Mouse (Mus musculus): ENCODE data around the gene Kazn. TPM values are rescaled to one million over a fixed set of nuclear protein-coding genes. Genes with fewer than 3 reads are reported as not detected.

Kazn gene
- polyA plus RNA-seq, 1 experiment from 2014 or later, result 13.2 TPM

- no peaks in the 10 kb centered on the region for H3K36me3 ChIP-seq (ENCODE audit: control insufficient read depth, insufficient read depth, low read length)
- no peak for ATAC-seq (ENCODE audit: insufficient read depth, low FRiP score)
- peak overlapping the region; percentile 69 for H3K4me2 ChIP-seq (ENCODE audit: low read depth, low read length)
- H3K9ac ChIP-seq (ENCODE audit: low read length), result peak overlapping the region; percentile 47
- WGBS, result 64% methylated on average over 4 of the region's 4 CpGs
- H3K4me3 ChIP-seq (replicated peaks; ENCODE audit: low read length), result no peak overlapping the region
- H3K9me3 ChIP-seq (replicated peaks; ENCODE audit: control insufficient read depth, low read length), result no peaks in the 10 kb centered on the region
- H3K27me3 ChIP-seq (ENCODE audit: control insufficient read depth, insufficient read depth, low read length), result no peaks in the 10 kb centered on the region
- peaks cover 44% of the 10 kb centered on the region for H3K4me1 ChIP-seq (ENCODE audit: control insufficient read depth, insufficient read depth, low read length)
- peak overlapping the region; percentile 73; the same call in 1 of the 2 replicates for H3K27ac ChIP-seq (ENCODE audit: low read length)
These were observed 158.8 kb downstream of the Kazn start for GRCm38 (mm10) chr4:142080487-142080767.

- no peak overlapping the region for H3K27ac ChIP-seq (ENCODE audit: low read length)
- peaks cover 46% of the 10 kb centered on the region for H3K4me1 ChIP-seq (ENCODE audit: control insufficient read depth, insufficient read depth, low read length)
- H3K9me3 ChIP-seq (replicated peaks; ENCODE audit: control insufficient read depth, low read length), result no peaks in the 10 kb centered on the region
- WGBS, result 73% methylated on average over 14 of the region's 14 CpGs
- no peaks in the 10 kb centered on the region for H3K36me3 ChIP-seq (ENCODE audit: control insufficient read depth, insufficient read depth, low read length)
- no peak overlapping the region for H3K4me3 ChIP-seq (replicated peaks; ENCODE audit: low read length)
- H3K27me3 ChIP-seq (ENCODE audit: control insufficient read depth, insufficient read depth, low read length), result no peaks in the 10 kb centered on the region
- peak overlapping the region; percentile 47; the same call in 1 of the 2 replicates for H3K9ac ChIP-seq (ENCODE audit: low read length)
- ATAC-seq (ENCODE audit: insufficient read depth, low FRiP score), result no peak
- no peak overlapping the region for H3K4me2 ChIP-seq (ENCODE audit: low read depth, low read length)
These were observed 159.3 kb downstream of the Kazn start for GRCm38 (mm10) chr4:142079629-142080486.

DNA sequence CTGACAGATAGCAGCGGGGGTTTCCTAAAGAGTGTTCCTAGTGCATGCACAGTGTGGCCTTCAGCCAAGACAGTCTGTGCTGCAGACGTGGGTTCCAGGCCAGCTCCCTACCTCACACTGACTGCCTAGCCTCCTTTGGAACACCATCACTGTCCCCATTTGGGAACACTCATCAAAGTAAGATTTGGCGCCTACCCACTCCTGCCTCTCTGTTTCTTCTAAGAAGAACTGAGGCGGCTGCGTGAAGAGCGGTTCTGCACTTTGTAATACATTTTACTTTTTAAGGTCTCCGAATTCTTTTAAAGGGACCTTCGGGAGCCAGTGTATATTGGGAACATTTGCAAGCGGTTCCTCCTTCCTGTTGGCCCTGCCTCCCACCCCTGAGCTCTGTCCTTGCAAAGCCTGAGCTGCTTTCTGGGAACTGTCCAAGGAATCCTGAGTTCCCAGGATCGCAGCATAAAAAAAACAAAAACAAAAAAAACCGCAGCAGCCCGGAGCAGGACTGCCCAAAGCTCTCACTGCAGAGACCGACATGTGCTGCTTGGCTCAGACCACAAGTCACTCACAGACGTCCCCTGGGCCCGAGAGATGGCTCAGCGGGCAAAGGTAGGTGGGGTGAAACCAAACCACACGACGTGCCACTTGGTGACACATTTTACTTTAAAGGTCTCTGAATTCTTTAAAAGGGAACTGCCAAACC lies 161.5 kb downstream of the Kazn start:
- Histone ChIP-seq H3K4me2 (ENCODE audit: low read depth, low read length) (peak overlapping the region; percentile 39), H3K27ac (ENCODE audit: low read length) (peak overlapping the region; percentile 78), H3K36me3 (ENCODE audit: control insufficient read depth, insufficient read depth, low read length) (no peaks in the 10 kb centered on the region), H3K27me3 (ENCODE audit: control insufficient read depth, insufficient read depth, low read length) (no peaks in the 10 kb centered on the region), H3K4me1 (ENCODE audit: control insufficient read depth, insufficient read depth, low read length) (peaks cover 64% of the 10 kb centered on the region), H3K9ac (ENCODE audit: low read length) (peak overlapping the region; percentile 51; the same call in 1 of the 2 replicates), H3K9me3 (replicated peaks; ENCODE audit: control insufficient read depth, low read length) (no peaks in the 10 kb centered on the region), H3K4me3 (replicated peaks; ENCODE audit: low read length) (peak overlapping the region; percentile 17)
- WGBS, result 26% methylated on average over 18 of the region's 18 CpGs
- ATAC-seq (ENCODE audit: insufficient read depth, low FRiP score), result no peak; the same call in 1 of the 2 replicates

- no peaks in the 10 kb centered on the region for H3K9me3 ChIP-seq (replicated peaks; ENCODE audit: control insufficient read depth, low read length)
- H3K9ac ChIP-seq (ENCODE audit: low read length), result no peak overlapping the region
- peak overlapping the region; percentile 78; the same call in 1 of the 2 replicates for H3K27ac ChIP-seq (ENCODE audit: low read length)
- no peak overlapping the region for H3K4me3 ChIP-seq (replicated peaks; ENCODE audit: low read length)
- WGBS, result 45% methylated on average over 1 of the region's 1 CpGs
- ATAC-seq (ENCODE audit: insufficient read depth, low FRiP score), result no peak
- H3K36me3 ChIP-seq (ENCODE audit: control insufficient read depth, insufficient read depth, low read length), result no peaks in the 10 kb centered on the region
- peaks cover 64% of the 10 kb centered on the region for H3K4me1 ChIP-seq (ENCODE audit: control insufficient read depth, insufficient read depth, low read length)
- no peaks in the 10 kb centered on the region for H3K27me3 ChIP-seq (ENCODE audit: control insufficient read depth, insufficient read depth, low read length)
- H3K4me2 ChIP-seq (ENCODE audit: low read depth, low read length), result no peak overlapping the region
These were observed 162.3 kb downstream of the Kazn start for GRCm38 (mm10) chr4:142076883-142077282.

GRCm38 (mm10) chr4:142075931-142076330 lies 163.3 kb downstream of the Kazn start:
- H3K4me1 ChIP-seq (ENCODE audit: control insufficient read depth, insufficient read depth, low read length), result peaks cover 63% of the 10 kb centered on the region

DNA sequence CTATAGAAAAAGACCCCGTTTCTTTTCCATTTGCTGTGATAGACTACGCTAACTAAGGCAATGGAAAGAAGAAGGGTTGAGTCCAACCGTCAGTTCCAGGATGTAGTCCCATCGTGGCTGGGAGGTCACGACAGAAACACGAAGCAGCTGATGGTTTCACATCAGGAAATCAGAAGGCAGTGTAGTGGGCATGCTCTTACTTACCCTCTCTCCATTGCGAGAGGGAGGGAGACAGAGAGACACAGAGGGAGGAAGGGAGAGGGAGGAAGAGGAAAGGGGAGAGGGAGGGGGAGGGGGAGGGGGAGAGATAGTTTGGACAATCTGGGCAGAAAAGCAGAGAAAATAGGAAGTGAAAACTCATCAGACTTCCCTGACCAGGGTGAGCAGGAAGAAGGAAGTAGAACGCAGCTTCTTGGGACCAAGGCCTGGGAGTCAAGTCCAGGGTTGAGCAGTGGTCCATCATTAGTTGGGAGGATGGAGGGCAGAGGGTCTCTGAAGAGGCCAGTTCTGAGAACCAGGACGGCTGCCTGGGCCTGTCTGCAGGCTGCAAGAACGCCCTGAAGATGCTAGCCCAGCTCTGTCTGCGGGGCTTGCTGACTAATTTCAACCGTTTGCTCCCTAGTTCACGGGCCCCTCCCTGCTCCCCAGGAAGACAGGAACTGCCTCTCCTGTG lies 165.0 kb downstream of the Kazn start:
- Histone ChIP-seq H3K27ac (ENCODE audit: low read length) (peak overlapping the region; percentile 44; the same call in 1 of the 2 replicates), H3K27me3 (ENCODE audit: control insufficient read depth, insufficient read depth, low read length) (no peaks in the 10 kb centered on the region), H3K4me1 (ENCODE audit: control insufficient read depth, insufficient read depth, low read length) (peaks cover 61% of the 10 kb centered on the region), H3K9ac (ENCODE audit: low read length) (no peak overlapping the region), H3K4me2 (ENCODE audit: low read depth, low read length) (no peak overlapping the region), H3K9me3 (replicated peaks; ENCODE audit: control insufficient read depth, low read length) (no peaks in the 10 kb centered on the region), H3K4me3 (replicated peaks; ENCODE audit: low read length) (no peak overlapping the region), H3K36me3 (ENCODE audit: control insufficient read depth, insufficient read depth, low read length) (no peaks in the 10 kb centered on the region)
- 63% methylated on average over 13 of the region's 13 CpGs for WGBS
- ATAC-seq (ENCODE audit: insufficient read depth, low FRiP score), result no peak

More at GRCm38 (mm10) chr4:142075931-142076330, 163.3 kb downstream of the Kazn start:
- H3K27me3 ChIP-seq (ENCODE audit: control insufficient read depth, insufficient read depth, low read length), result no peaks in the 10 kb centered on the region
- no peak overlapping the region for H3K27ac ChIP-seq (ENCODE audit: low read length)
- H3K36me3 ChIP-seq (ENCODE audit: control insufficient read depth, insufficient read depth, low read length), result no peaks in the 10 kb centered on the region
- no peaks in the 10 kb centered on the region for H3K9me3 ChIP-seq (replicated peaks; ENCODE audit: control insufficient read depth, low read length)
- WGBS, result 75% methylated on average over 11 of the region's 11 CpGs
- H3K4me2 ChIP-seq (ENCODE audit: low read depth, low read length), result no peak overlapping the region
- no peak overlapping the region for H3K4me3 ChIP-seq (replicated peaks; ENCODE audit: low read length)
- no peak overlapping the region for H3K9ac ChIP-seq (ENCODE audit: low read length)
- ATAC-seq (ENCODE audit: insufficient read depth, low FRiP score), result no peak

GRCm38 (mm10) chr4:142071243-142071991 lies 167.8 kb downstream of the Kazn start:
- no peaks in the 10 kb centered on the region for H3K9me3 ChIP-seq (replicated peaks; ENCODE audit: control insufficient read depth, low read length)
- peak overlapping the region; percentile 43; the same call in 1 of the 2 replicates for H3K9ac ChIP-seq (ENCODE audit: low read length)
- no peaks in the 10 kb centered on the region for H3K27me3 ChIP-seq (ENCODE audit: control insufficient read depth, insufficient read depth, low read length)
- no peak overlapping the region for H3K4me3 ChIP-seq (replicated peaks; ENCODE audit: low read length)
- peaks cover 59% of the 10 kb centered on the region for H3K4me1 ChIP-seq (ENCODE audit: control insufficient read depth, insufficient read depth, low read length)
- ATAC-seq (ENCODE audit: insufficient read depth, low FRiP score), result peak; percentile 34; the same call in 1 of the 2 replicates
- 21% methylated on average over 18 of the region's 18 CpGs for WGBS
- H3K36me3 ChIP-seq (ENCODE audit: control insufficient read depth, insufficient read depth, low read length), result no peaks in the 10 kb centered on the region
- H3K4me2 ChIP-seq (ENCODE audit: low read depth, low read length), result peak overlapping the region; percentile 34; the same call in 1 of the 2 replicates
- peak overlapping the region; percentile 95 for H3K27ac ChIP-seq (ENCODE audit: low read length)

DNA sequence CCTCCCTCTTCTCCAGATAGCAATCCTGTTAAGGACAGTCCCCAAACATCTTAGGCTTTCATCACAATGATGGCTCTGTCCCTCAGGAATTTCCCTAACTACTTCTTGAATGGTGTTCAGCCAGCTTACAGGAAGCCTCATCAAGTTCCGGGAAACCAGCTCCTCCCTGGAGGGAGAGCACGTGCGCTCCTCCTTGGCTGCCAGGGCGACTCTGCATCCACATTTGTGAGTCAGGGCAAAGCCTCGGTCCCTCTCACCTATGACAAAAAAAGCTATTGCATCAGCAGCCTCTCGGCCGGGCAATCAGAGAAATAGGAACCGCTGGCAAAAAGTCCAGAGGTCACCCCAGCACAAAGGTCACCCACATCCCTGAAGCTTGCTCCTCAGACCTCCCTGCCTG lies 168.4 kb downstream of the Kazn start:
- H3K9me3 ChIP-seq (replicated peaks; ENCODE audit: control insufficient read depth, low read length), result no peaks in the 10 kb centered on the region
- peak overlapping the region; percentile 25; the same call in 1 of the 2 replicates for H3K4me2 ChIP-seq (ENCODE audit: low read depth, low read length)
- H3K4me3 ChIP-seq (replicated peaks; ENCODE audit: low read length), result no peak overlapping the region
- peaks cover 64% of the 10 kb centered on the region for H3K4me1 ChIP-seq (ENCODE audit: control insufficient read depth, insufficient read depth, low read length)
- no peaks in the 10 kb centered on the region for H3K27me3 ChIP-seq (ENCODE audit: control insufficient read depth, insufficient read depth, low read length)
- H3K9ac ChIP-seq (ENCODE audit: low read length), result peak overlapping the region; percentile 43; the same call in 1 of the 2 replicates
- H3K36me3 ChIP-seq (ENCODE audit: control insufficient read depth, insufficient read depth, low read length), result no peaks in the 10 kb centered on the region
- ATAC-seq (ENCODE audit: insufficient read depth, low FRiP score), result no peak
- WGBS, result 22% methylated on average over 8 of the region's 8 CpGs
- peak overlapping the region; percentile 95 for H3K27ac ChIP-seq (ENCODE audit: low read length)
